Mouse (Mus musculus) heart, postnatal 4 days (tissue): ENCODE data around the gene Itga3. TPM values are rescaled to one million over a fixed set of nuclear protein-coding genes. Genes with fewer than 3 reads are reported as not detected.
A peak's percentile ranks its signal among the peaks of the same experiment; 100 is the strongest.

Experiments used
- DNase-seq: peaks from one replicate; pipeline ENCODE4 v3.0.0; 2021
- total RNA-seq, 2 experiments: library from RNA; stranded (reverse); gene quantifications; 2 replicates each; pipeline ENCODE4 v1.2.3; 2021

The Itga3 gene
- total RNA-seq, 2 experiments from 2014 or later, result 16.1 to 16.4 TPM

DNA sequence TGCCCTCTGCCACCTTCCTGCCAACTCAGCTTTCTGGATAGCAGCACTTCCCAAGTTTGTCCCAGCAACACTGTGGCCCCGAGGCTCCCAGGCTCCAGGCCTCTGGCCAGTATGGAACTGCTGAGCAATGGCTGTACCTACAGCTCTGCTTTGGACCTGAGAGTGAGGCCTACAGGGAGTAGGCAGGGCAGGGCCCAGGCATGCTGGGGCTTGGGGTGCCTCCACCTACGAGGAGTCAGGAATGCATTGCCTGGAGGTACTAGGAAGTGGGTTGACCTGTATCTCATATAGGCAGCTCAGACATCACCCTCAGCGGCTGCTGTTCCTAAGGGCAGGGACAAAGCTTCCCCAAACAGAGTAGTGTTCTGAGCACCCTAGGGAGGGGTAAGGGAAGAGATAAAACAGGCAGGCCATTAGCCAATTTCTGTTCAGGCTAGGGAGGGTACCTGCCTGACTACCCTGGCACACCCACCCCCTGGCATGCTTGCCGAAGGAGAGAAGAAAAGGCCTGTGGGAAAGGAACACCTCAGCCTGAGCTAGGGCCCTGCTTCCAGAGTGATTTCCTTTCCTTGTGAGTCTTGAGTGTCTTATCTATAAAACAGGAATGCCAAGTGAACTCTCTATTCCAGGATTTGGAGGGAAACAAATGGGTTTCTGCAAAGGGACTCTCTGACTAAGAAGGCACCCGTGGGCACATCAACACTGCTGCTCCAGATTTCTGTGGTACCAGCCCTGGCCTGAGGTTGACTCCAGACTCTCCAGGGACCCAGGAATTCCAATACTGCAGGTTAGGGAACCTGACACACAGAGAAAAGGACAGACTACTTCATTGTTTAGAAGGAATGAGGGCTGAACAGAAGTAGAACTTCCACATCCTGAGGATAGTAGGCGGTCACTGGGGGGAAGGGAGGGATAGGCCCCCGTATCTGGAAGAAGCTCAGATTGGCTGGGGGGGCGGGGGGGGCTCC, 6.2 kb downstream of the Itga3 start:
- no peak for DNase-seq

DNA sequence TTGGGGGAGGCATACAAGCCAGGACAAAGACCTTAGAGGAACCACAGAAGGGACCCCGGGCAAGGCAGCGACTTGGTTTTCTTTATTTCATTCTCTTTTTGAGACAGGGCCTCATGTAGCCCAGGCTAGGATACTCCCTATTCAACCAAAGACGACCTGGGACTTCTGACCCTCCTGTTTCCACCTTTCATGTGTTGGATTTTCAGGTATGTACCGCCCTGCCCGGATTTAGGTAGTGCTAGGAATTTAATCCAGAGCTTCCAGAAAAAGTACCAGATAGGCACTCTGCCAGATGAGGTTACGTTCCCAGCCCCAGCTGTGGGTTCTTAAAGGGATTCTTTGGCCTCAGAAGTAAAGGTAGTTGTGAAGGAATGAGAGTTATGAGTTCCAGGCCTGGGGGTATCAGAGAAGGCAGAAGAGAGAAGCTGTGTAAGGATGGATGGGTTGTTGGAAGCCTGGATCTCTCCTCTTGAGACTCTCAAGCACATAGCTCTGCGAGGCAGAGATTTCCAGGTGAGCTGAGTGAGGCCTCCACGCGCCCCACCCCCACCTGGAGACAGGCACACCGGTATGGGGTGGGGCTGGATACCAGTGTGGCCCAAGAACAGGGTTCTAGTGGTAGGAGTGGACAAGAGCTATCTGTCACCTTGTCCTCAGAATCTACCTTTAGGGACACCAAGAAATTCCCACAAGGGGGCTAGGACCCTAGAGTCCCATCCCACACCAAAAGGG, 7.2 kb downstream of the Itga3 start:
- no peak for DNase-seq

DNA sequence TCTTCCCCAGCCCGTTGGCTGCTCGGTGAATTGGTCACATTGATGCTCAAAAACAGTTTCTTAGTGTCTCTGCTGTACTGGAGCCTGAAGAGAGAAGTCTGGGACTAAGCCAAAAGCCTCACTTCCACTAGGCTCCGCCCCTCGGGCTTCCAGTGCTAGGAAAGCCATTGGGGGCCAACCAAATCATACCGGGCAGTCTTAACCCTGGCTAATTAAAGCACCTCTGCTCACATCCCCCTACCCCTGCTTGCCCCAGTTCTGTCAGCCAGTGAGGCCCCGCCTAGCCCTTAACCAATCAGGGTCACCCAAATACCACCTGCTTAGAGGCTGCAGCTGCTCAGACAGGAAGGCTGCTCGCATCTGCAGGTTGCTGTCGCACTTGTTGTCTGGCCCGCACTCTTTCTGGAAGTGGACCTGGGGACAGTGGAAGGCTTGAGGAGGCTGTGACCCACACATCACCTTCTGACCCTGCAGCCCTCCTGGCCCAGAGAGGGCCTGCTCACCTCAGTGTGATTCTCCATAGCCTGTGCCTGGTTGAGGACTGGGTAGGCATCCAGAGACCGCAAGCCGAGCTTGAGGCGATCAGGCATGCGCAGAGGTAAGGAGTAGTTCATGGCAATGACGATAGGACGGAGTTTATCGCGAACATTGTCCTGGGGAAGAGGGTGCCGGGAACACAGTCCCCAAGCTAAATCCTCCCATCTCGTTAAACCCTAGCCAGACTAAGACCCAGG, 19.7 kb downstream of the Itga3 start:
- no peak for DNase-seq

DNA sequence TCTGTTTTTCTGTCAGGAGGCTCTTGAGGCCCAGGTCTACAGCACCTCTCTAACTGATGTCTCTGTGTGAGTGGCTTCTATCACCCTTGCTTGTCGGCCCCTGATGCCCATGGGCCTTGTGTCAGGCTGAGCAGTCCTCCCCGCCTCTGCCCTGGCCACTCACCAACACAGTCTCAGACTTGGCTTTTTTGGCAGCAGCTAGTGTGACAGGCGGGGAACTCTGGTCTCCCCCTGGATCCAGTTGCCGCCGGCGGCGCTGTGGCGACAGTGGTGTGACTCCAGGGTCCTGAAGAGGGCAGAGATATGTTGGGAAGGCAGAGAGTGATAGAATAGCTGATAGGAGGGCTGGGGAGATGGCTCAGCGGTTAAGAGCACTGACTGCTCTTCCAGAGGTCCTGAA, 23.5 kb downstream of the Itga3 start:
- DNase-seq, result no peak

DNA sequence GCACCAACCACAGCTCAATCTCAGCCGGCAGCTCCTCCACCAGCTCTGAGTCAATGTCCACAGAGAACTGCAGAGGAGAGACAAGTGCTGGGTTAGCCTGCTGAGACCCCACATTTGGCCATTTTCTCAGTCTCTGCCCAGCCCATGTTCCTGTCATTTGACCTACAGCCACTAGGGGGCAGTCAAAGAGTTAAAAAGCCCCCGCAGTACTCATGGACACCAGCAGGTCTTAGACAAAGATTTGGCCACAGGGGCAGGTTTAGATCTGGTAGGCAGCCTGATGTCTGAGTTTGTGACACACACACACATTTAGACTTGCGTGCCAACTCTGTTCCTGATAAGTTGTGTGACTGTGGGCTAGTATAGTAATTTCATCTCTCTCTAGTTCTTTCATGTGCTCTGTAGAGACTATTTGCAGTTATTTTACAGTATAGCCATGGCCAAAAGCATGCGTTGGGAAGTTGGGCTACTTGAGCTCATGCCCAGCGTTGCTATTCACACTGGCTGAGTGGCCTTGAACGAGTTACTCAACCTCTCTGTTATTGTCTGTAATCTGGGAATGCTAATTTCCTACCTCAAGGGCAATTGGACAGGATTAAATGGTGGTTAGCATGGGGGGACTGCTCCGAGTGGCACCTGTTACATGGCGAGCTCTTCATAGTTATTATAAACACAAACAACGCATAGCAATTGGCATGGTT, 29.5 kb downstream of the Itga3 start:
- DNase-seq, result peak; percentile 70

DNA sequence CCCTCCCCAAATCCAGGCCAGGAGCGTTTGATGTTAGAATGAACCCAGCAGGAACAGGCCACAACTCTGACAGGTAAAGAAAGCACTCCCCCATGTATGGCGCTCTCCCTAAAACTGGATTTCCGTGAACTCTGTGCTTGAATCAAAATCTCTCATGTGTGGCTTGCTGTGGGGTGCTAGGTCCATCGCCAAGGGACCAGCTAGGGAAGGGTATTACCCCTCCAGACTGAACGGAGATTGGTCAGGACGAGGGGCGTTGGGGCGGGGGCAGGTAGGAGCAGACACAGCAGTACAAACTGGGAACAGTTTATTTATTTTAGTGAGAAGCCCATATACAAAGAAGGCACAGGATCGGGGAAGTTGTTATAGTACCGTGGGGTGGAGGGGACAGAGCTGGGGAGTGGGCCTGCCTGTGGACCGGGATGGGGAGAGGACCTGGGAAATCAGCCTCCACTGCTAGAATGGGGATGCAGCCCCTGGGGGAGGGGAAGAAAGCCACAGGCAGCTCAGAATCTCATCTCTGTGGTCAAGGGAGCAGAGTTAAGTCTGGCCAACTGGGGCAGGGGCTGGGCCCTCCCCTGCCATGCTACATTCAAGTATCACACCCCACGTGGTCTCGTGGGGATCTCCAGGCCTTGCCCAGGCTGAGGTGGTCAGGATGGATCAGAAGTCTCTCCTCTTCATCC, 32.3 kb downstream of the Itga3 start:
- DNase-seq, result no peak

DNA sequence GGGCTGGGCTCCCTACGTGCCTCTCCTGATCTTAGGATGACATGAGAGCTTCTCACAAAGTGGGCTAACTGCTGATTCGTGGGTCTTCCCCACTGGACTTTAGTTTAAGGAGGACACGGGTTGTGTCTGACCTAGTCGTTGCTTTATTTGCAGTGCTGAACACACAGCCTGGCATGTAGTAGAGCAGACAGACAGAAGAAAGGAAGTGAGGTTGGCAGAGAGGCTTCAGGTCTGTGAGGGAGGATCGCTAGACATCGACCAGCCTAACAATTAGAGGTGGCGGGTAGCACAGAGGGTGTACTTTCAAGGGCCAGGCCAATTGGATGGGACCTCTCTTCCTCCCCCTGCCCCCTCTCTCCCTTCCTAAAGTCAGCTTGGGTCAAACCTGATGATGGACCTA, 33.0 kb downstream of the Itga3 start:
- no peak for DNase-seq

DNA sequence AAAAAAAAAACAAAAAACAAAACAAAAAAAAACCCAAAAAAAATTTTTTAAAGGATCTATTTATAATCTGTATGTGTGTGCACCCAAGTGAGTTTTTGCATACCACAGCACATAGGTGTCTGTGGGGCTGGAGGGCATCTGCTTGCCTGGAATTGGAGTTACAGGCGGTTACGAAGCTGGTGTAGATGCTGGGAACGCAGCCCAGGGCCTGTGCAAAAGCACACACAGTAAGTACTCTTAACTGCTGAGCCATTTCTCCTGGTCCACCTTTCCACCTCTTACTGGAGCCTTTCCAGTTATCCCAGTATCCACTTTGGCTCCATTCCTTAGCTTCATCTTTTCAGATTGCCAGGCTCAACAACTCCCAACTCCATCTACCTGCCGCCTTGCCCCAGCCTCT, 33.5 kb downstream of the Itga3 start:
- DNase-seq, result no peak

DNA sequence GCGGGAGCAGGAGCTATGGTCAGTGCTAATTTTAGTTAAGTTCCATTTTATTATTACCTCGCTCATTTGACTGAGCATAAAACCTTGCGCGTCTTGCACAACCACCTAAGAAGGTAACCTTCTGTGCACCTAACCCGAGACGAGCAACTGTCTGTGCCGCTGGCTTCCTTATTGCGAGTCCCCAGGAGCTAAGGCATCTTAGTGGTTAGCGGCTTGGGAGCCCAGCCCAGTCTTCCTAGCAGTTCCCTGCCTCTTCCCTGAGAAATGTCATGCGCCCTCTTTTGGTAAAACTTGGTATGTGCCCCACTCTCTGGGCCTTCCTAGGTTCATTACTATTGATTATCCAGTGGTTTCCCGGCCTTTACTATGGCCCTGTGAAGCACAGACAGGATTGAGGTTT, 34.5 kb downstream of the Itga3 start:
- DNase-seq, result peak; percentile 88

DNA sequence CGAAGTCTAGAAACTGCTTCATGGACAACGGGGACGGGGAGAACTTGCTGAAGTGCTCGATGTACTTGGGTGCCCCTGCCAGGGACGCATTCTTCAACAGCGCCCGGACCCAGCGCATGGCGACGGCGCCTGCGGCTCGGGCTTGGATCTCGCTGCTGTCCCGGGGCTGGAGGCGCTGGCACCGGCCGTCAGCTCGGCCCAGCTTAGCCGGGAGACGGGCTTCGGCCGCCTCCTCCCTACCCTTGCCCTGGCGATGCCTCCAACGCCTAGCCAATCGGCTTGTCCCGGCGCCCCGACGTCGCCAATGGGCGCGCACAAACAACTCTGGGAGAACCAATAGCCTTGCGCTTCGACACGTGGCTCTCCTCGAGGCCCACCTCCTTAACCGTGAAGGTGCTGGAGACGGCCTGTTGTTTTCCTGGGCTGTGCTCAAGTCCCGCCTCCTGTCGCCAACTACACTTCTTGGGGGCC, 35.4 kb downstream of the Itga3 start, which contains the start of gene Pdk2:
Pdk2 (minus strand) TSS at position 216 of the 471 bp plus-strand sequence.
- peak; percentile 96 for DNase-seq

DNA sequence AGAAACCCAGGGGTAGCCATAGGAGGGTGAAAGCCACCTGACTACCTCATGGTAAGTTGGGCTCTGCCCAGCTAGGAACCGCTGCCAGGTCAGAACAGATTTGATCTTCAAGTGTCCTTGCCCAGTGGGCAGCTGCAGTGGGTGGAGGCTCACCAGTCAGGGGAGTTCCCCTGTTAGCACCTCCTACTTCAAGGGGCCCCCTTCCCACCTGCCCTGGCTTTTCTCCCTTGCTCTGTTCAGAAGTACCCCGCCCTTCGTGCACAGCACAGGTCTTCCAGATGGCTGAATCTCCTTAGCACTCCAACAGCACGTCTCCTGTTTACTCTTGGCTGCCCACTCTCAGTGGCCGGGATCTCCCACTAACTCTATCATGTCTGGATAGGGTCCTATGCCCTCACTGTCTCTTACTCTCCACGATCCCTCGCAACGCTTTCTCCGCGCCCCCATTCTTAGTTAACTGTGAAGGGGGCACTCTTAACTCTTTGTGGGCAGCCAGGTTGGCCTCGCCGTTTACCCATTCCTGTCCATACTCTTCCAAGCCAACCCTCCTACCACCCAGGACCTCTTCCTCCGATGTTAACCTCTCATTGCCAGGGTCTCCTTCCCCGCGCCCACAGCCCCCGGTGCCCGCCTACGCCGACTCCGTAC, 36.0 kb downstream of the Itga3 start:
- peak; percentile 82 for DNase-seq

DNA sequence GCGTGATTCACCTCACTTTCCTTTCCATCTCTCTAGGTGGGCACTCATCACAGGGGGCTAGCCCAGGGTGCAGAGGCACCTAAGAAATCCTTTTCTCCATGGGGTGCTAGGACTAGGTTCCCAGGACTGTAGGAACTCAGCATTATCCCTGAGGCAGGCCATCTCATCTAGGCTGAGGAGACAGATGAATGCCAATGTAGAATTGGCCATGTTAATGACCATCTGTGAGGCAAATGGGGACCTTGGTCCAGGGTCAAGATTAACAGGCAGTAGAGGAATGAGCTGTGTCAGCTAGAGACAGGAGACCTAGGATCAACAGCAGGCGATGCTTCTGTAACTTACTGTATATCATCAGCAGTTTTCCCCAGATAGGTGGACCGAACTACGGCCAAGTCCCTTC, 36.8 kb downstream of the Itga3 start:
- no peak for DNase-seq

DNA sequence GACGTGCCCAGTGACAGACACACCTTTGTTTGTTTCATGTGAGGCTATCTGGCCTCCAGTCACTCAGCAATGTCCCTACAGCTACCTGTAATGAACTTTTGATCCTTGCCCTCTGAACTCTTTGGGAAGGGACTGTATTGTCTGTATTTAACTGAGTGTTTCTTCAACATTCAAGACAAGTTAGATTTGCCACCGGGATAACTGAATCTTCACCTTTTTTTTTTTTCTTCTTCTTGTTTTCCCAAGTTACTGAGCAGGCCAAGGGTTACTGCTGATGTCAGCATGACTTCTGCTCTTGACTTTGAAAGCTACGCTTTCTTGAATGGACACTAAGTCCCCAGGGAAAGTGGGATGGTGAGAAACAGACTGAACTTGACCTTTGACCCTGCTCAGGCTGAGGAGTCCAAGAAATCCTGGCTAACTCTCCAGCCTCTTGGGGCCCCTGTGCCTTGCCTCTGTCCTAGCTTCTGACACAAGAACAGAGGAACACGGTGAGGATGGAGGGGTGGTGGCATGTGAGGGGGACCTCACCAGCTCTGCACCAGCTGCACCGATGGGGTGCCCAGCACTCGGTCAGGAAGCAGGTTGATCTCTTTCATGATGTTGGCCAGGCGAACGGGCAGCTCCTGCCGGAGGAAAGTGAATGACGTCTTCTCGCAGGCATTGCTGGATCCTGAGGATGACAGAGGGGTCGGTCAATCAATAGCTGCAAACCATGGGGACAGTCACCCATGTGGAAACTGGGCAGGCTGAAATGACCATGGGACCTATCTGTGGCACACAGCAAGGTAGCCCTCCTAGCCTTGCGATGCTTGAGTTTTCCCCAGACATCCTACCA, 37.6 kb downstream of the Itga3 start:
- DNase-seq, result no peak

DNA sequence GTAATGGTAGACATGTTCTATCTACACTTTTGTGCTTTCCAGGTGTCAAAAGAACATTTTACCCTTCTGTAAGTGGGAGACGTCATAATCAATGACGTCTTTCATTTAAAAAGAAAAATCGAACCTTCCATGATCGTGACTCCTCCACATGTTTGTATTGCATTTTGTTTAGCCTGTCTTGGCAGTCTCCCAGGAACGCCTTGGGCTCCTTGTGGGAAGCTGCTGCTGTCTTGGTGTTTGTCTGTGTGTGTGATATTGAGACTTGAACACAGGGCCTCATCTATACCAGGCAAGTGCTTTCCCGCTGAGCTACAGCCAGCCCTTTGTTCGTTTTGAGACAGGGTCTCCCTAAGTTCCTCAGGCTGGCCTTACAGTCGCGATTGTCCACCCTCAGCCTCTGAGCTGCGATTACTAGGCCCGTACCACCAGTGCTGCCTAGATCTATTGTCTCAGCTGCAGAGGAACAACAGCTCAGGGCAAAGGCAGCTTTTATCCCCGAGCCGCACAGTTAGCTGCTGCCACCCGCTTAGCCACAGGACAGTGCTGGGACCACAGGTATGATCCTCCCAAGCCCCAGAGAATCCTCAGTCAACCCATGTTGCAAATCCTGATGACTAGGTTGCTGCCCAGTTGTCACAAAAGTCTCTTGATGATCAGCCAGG, 38.3 kb downstream of the Itga3 start:
- DNase-seq, result no peak

DNA sequence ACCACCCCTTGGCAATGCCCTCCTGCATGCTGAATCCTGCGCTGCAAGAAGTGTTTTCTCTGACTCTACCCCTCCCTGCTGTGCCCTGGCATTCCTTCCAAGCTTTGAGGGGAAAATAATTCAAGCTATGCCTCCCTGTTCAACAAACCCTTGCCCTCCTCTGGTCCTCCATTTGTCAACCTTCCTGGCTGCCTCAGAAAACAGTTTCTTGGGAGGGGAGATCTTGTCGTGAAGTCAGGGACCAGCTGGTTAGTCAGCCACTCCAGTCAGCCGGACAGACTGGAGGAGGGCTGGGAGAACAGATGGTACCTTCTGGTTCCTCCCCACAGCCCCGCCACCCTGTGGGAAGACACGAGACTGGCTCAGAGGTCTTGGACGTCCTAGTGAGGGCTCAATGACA, 39.3 kb downstream of the Itga3 start:
- DNase-seq, result no peak

DNA sequence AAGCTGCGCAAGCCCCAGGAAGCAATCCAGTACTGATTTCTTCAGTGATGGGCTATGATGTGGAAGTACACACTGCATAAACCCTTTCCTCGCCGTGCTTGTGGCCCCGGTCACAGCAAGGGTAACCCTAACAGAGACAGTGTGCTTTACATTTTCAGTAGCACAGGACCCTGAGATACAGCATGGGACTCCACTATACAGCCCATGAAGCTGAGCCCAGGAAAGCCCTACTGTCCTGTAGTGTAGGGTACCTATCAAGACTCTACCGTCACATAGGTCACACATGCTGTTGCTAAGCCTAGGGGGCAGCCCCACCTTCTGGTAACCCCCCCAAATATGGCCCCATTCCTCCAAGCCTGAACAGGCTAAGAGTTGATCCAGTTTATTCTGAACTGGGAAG, 40.1 kb downstream of the Itga3 start:
- DNase-seq, result no peak

DNA sequence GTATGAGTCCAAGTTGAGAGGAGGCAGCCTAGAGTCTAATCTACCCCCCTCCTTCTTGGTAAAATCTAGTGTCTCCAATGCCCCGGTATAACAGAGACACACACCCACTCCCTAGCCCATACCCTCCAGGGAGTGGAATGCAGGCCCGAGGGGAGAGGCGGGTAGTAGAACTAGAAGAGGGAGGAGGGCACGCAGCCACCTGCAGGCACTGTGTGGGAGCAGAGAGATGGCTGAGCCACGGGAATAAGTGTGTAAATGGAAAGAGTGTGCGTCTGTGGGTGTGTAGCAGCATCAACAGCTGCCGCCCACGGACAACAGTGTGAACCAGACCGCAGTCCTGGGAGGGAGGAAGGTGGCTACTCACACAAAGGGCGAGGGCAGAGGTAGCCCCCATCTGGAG, 41.7 kb downstream of the Itga3 start:
- DNase-seq, result no peak

DNA sequence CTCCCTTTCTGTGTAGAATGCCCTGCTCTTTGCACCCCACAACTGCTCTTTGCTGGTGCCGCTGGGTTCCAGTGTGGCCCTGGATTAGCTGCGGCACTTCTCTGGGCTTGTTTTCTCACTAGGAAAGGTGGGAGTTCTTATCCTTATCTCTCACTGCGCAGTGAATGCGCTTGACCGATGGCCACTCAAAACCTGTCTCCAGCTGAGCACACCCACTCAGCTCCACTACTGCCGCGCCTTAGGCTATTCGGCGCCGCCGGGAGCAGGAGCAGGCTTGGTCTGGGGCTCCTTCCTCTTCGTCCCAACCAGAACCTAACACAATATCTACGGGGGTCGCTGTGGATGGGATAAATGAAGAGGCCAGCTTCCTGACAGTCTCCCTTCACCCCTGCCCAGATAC, 43.0 kb downstream of the Itga3 start:
- DNase-seq, result no peak

DNA sequence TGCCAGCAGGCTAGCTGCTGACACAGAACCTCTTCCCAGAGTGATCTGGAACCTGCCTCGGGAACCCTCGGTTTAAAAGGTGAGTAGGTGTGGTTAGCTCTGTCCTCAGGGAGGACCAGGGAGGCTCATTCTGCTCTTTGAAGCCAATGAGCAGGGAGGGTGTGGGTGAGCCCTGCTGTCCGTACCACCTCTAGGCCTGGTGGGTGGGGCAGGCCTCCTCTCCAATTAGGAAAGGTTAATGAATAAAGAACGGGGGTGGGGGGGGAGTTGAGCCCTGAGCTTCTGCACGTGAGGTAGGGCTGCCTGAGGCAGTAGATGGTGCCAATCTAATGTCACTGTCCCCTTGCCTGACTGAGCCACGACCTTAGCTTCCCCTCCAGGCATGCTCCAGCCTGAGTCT, 43.7 kb downstream of the Itga3 start:
- no peak for DNase-seq
